Mouse (Mus musculus) brain, embryonic 18.5 days (tissue): ENCODE data around the gene Ccdc93.

Experiments
- DNase-seq: peaks from one replicate; pipeline ENCODE4 v3.0.0-alpha.2; 2012; ENCODE audit warnings: low read depth, low spot score

The Ccdc93 gene

DNA sequence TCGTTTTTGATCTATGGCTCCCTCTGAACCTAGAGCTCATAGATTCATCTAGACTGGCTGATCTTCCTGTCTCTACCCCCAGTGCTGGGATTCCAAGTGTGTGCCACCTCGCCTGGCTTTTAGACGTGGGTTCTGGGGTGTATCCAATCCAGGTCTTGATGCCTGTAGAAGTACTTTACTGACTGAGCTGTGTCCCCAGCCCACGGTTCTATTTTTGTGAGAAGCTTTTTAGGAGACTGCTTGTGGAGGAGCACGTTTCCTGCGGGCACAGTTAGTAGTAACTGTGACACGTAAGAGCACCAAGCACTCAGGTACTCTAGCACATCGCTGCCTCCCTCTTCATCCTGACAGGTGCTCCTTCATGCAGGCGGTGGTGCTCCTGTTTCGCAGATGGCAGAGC, 16.4 kb downstream of the Ccdc93 start:
- no peak for DNase-seq

DNA sequence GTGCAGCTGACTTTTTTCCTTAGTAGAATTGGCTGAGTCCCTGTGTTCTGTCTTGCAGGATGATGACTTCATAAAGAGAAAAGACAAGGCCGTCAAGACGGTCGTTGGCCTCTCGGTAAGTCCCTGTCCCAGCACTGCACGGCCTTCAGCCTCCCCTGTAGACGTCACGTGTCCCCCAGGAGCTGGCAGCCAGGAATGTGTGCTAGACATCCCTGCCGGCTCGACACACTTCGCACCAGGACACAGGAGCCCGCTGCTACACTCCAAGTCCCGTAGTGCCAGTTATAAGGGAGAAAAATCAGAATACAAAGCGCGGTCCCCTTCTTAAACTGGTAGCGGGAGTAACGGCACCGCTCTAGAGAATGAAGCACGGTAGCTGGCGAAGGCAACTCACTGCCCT, 17.3 kb downstream of the Ccdc93 start:
- no peak for DNase-seq

DNA sequence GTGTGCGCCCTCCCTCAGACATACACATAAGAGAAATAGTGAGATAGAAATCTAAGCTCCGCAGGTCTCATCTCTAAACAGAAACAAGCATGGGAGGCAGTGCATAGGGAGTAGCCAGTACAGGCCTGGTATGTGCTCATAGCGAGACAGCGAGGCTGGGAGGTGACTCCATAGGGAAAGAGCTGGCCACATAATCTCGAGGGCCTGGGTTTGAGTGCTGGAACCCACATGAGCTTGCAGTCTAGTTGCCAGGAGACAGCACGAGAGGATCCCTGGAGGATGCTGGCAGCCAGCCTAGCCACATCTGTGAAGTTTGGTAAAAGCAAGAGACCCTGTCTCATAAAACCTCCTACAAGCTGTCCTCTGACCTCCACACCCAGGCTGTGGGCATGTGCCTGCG, 20.2 kb downstream of the Ccdc93 start:
- DNase-seq = no peak

DNA sequence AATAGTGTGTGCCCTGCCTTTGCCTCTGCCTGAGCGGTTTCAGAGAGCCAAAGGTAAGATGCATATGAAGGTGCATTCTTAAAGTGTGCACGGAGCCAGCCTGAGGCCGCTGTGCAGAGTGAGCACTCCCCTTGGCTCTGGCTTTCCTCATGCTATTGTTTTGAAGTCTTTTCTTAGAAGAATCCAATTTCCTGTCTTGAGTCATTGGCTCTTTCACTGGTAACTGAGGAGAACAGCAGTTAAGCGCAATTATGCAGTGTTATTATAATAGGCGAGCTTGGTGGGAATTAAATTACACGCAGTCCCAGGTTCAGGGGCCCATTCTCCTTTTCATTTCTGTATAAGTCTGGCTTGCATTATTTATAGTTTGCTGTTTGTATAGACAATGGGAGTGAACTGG, 21.6 kb downstream of the Ccdc93 start:
- DNase-seq = peak; percentile 4

DNA sequence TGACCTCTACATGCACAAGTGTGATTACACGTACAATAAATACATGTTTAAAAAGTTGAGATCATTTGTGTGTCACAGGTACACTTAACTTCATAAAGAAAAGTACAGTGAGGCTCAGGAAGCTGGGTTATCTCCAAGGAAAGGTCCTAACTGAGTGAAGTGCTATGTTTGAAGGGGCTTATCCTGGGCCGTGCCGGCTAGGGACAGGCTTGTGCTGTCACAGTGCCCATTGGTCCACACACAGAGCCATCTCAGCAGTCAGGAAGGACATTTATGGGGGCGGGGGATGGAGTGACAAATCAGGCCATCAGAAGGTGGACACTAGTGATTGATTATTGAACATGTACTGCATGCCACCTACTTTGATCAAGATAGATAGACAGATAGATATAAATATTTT, 22.2 kb downstream of the Ccdc93 start:
- no peak for DNase-seq

DNA sequence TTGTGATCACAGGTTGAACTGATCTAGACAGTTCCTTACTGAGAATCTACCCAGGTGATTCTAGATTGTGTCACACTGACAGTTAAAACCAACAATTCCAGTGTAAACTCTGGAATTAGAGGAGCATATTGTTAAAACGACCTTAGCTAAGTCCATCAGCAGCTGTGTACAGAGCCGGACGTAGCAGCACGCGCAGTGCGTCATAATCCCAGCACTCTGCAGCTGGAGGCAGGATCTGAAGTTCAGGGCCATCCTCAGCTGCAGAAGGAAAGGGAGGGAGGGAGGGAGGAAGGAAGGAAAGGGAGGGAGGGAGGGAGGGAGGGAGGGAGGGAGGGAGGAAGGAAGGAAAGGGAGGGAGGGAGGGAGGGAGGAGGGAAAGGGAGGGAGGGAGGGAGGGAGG, 24.1 kb downstream of the Ccdc93 start:
- no peak for DNase-seq

DNA sequence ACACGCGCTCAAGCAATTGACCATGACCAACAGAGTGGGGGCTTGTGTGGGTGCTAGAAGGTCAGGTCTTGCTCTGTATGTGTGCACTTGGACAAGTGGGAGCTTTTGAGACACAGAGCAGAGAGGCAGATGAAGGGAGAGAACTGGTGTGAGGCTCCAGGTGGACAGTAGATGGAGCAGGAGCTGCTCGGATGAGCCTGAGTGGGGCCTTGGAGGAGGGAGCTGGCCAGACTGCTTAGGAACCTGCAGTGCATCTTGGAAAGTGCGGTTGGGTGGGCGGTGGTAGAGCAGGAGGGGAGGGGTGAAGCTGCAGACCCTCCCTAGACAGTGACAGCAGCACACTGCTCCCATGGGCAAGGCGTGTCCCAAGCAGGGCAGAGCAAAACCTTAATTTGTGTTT, 29.2 kb downstream of the Ccdc93 start:
- DNase-seq = no peak

DNA sequence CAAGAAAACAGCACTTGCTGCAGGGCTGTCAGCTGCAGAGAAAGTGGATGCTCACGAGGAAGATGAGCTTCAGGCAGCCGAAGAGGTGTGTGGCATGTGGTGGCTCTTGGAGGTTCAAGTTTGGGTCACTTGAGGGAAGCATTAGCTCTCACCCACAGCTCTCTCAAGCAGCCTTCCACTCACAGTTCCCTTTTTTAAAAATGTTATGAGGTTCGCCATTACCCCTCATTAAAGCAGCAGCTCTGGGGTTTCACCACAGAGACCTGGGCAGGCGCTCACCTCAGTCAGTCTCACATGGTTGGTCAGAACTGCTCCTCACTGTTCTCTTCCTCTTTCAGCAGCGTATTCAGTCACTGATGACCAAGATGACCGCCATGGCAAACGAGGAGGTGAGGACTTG, 31.0 kb downstream of the Ccdc93 start:
- no peak for DNase-seq

DNA sequence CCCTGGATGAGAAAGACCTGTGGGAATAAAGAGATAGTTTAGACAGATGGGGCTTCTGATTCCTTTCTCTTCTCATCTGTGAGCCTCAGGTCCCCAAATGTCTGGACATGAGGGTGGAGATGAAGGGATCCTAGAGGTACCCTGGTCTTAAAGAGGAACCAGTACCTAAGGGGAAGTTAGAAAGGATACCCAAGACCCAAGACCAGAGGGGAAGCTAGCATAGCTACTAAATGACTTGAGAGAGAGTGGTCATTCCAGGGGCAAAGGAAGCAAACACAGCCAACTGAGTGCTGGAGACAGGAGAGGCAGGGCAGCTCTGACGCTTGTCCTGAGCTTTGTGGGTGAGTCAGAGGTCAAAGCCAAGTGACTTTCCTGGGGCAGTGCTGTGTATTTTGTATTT, 31.8 kb downstream of the Ccdc93 start:
- no peak for DNase-seq

DNA sequence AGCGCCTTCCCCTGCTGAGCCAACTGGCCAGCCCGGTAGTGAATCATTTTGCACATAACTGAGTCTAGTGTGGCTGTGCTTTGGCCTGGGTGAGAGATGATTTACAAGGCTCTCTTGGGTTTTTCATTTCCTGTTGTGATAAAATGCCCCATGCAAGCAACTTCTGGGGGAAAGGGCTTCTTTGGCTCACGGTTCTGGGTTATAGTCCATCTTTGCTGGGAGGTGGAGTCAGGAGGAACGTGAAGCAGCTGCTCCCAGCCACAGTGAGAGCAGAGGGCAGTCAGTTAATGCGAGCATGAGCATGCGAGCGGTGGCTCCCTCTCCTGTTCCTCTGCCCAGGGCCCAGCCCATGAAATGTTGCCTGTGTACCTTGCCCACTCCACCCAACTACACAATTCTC, 33.0 kb downstream of the Ccdc93 start:
- no peak for DNase-seq

DNA sequence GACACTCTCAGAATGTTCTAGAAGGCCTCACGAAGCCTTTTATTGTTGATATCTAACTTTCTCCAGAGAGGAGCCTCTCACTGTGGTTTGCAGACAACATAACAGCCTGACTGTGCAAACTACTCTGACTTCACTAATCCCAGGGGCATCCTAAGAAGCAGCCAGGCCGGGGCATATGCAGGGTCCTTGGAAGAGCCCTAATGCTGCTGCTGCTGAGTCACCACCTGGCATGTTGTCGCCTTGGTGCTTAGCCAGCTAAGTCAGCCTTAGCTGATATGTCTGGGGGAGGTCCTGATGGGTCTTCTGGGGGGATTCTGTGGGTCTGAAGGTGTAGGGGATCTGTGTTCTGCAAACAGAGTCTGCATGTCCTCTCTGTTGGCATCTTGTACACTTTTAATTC, 35.4 kb downstream of the Ccdc93 start:
- DNase-seq = no peak

DNA sequence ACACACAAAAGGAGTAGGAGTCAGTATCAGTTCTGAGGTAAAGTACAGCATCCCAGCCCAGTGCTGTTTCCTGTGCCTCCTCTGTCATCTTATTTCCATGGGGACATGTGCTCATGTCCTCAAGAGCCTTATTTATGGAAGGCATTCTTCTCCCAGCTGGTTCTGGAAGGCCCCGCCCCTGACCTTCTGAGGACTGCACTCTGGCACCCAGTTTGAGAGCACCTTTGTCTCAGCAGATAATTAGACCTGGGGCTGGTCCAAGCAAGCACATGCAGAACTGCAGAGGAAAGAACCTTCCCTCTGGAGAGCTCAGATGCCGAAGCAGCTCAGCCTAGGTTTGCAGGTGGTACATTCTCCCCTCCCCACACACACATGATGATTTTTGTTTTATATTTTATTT, 37.4 kb downstream of the Ccdc93 start:
- no peak for DNase-seq

DNA sequence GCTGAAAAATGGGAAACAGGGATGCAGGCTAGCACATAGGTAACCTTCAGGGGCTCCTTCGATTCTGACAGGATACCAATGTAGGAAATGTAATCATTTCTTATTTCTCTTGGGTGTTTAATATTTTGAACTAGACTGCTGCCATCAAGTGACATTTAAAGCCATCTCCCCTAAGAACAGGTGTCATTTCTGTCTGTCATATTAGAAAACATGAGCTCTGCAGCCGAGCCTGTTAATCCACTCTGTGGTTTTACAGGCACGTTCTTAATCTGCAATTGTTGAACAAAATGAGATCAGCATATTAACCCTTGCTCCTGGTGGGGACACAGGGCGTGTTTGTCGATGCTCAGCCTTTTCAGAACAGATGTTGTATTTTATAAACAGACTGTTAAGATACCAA, 40.7 kb downstream of the Ccdc93 start:
- DNase-seq = no peak

DNA sequence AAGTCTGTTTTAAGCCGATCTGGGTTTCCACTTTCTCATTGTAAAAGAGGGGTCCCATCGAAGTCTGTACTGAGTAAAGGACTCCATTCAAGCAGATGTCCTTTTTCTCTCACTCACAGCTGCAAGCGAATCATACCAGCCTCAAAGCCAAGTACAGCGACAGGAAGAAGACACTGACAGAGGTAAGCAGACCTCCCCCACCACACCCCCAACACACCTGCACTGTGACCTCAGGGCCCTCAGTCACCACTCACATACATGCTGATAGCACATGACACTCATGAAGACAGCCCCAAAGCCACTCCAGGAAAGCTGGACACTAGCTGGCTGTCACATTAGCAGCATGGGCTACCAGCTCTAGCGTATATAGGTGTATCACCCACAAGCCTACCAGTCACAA, 46.9 kb downstream of the Ccdc93 start:
- no peak for DNase-seq

DNA sequence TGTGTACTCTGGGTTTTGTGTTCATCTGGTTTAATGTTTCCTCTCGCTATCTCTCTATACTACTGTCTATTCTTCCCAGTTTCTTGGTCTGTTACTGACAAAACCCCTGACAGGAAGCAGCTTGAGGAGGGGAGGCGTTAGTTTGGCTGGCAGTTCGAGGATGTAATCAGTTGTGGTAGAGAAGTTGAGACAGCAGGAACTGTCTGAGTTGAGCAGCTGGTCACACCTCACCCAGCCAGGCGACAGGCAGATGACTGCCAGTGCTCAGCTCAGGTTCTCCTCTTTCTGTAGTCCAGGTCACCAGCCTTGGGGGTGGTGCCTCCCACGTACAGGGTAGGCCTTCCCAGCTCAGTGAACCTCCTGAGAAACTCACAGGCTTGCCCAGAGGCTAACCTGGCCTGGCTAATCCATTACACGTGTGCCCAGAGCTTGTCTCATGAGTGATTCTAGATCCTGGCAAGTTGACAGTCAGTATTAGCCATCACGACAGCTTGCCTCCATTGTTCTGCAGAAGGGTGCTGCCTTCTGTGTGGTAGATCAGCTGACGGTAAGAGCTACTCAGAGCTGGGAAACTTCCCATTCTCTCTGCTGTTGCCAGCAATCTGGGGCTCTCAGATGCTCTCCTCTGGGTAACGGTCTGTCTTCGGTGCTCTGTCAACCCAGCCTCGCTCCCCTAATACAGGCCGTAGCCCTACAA, 47.6 kb downstream of the Ccdc93 start:
- peak; percentile 3 for DNase-seq

DNA sequence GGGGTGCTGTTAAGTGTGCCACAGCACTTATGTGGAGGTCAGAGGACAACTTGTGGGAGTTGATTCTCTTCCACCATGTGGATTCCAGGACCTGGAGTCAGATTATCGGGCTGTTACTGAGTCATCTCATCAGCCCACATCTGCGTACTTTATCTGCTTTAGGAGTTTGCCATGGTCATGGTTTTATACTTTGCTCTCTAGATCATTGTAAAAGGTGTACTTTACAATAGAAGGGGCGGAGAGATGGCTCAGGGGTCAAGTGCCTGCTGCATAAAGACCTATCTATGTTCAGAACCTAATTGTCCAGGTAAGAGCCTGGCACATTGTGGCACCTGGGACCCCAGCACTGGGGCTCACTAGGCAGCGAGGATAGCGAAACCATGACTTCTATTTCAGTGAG, 48.6 kb downstream of the Ccdc93 start:
- DNase-seq = no peak

DNA sequence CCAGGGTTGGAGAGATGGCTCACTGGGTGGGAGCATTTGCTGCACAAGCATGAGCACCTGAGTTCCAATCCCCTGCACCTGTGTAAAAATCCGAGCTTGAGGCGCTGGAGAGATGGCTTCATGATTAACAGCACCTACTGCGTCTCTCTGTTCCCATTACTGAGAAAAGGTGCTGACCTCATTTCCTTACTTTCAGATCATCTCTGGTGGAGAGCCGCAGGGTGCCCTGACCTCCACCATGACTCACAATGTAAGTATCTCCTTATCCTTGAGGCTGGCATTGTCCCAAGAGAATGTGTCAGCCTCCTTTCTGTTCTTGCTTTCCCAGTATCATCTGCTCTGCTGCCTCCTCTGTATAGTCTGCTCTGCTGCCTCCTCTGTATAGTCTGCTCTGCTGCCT, 52.2 kb downstream of the Ccdc93 start:
- DNase-seq = no peak

DNA sequence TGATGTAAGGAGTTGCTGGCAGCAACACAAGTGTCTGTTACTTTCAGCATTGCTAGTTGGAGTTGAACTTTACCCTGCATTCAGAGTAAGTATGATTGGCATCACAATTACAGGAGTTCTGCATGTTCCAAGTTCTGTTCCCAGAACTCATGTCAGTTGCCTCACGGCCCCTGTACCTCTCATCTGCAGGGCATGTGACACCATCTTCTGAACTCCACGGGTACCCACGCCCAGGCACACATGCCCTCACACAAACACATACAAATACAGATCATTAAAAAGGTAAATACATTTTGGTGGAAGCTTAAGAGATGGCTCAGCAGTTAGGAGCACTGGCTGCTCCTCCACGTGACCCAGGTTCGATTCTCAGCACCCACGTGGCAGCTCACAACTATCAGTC, 56.0 kb downstream of the Ccdc93 start:
- DNase-seq = no peak

DNA sequence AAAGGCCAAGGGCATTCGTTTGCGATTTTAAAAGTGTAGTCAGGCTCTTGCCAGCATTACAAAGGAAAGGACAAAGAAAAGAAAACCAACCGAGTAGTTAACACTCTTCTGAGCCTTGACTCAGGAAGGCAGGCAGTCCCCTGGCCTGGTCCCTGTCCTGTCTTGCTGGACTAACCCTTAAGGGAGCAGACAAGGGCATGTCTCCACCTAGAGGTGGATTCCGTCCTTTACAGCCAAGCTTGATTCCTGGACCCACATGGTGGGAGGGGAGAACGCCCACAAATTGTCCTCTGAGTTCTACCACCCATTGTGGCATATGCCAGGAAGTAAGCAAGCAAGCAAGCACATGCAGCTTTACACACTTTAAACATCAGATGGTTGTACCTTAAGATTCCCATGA, 59.4 kb downstream of the Ccdc93 start:
- no peak for DNase-seq

DNA sequence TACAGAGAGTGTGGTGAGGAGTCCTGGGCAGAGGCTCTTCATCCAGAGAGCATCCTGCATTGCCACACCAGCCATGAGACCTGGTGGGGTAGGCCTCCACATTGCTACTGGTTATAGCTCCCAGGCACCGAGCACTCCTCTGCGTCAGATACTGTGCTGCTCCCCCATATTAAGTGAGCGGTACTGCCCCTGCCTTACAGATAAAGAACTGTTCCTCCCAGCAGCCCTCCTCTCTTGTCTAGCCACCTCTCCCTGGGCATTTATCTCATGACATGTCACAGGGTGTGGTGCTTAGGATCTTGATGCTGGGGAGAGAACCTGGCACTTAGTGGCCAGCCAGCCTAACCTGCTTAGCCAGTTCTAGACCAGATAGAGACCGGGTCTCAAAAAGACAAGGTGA, 66.2 kb downstream of the Ccdc93 start:
- no peak for DNase-seq

DNA sequence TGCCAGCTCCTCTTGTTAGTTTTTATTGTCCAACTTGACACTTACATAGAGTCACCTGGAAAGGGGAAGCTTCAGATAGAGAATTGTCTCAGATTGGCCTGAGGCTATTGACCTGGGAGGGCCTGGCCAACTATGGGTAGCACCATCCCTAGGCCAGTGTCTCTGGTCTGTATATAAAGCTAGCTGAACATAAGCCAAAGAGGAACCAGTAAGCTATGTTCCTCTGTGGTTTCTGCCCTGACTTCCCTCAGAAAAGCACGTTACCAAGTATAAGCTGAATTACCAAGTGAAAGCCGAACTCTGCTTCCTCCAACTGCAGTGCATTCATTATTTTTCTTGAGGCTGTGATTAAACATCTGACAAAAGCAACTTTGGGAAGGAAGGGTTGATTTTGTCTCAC, 77.9 kb downstream of the Ccdc93 start:
- no peak for DNase-seq

DNA sequence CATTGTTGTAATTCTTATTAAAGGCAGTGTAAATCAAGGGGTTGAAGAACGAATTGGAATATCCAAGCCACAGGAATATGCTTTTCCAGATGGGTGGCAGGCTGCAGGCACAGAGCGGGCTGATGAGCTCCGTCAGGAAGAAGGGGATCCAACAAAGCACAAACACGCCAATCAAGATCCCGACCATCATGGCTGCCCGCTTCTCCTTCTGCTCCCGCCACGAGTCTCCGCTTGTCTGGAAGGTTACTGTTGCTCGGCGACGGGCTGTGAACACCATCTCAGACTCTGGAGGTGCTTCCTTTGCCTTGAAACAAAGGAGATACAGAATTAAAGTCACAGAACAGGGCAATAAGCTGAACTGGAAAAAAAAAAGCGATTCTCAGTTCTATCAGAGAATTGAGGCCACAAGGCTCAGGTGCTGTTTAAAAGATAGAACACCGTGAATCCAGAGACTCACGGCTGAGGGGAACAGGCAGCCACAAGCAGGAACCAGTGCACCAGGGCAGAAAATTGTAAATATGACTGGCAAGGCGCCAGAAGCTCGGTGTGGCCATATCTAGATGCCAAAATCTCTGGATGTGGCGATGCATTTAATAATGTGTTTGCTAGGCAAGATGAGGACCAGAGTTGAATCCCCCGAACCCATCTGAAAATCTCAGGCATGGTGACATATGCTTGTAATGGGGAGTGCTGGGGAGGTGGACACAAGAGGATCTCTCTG, 79.7 kb downstream of the Ccdc93 start:
- DNase-seq = no peak

DNA sequence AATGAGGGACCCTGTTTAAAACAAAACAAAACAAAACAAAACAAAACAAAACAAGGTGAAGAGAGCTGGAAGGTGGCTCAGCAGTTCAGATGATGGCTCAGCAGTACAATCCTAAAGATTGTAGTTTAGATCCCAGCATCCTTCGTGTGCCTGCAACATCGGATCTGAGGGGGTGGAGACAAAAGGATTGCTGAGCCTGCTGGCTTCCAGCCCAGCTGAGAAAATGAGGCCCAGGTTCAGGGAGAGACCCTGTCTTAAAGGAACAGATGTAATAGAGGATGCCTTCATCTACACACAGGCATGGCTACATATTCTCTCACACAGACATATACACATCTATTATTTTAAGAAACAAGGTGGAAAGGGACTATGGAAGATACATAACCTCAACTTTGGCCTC, 80.3 kb downstream of the Ccdc93 start:
- no peak for DNase-seq

DNA sequence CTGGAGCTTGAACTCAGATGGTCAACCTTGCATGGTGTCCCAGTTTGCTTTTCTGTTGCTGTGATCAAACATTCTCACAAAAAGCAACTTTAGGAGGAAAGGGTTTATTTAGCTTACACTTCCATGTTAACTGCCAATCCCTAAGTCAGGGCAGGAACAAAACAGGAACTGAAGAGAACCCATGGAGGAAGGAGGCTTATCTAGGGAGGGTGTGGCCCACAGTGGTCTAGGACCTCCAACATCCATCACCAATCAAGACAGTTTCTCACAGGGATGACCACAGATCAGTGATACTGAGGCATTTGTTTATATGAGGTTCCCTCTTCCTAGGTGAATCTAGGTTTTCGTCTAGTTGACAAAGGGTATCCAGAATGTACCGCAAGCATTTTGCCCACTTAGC, 81.1 kb downstream of the Ccdc93 start:
- DNase-seq = no peak
